Mouse (Mus musculus) hindbrain, embryonic 11.5 days (tissue): Measurements from ENCODE around the gene Tex19.1. TPM values are rescaled to one million over a fixed set of nuclear protein-coding genes. Genes with fewer than 3 reads are reported as not detected.

Source experiments
- ATAC-seq: fragments of 200-750 bp; cut with Nextera tagmentation; 2 replicates; pipeline ENCODE4 v1.8.0; 2017; ENCODE audit warnings: mild to moderate bottlenecking, moderate TSS enrichment, moderate library complexity; ENCODE audit not compliant: low FRiP score
- DNase-seq: peaks from one replicate; pipeline ENCODE4 v3.0.0-alpha.2; 2015; ENCODE audit warnings: low spot score
- H3K27ac ChIP-seq: fragments of 300-500 bp; sonication (generic); 2 replicates; pipeline ENCODE4 v1.5.1; 2014; ENCODE audit warnings: mild to moderate bottlenecking, low read depth, low read length
- H3K27me3 ChIP-seq: fragments of 300-500 bp; sonication (generic); 2 replicates; pipeline ENCODE4 v1.6.1; 2014; ENCODE audit warnings: mild to moderate bottlenecking, low read length, moderate library complexity, mixed read lengths; ENCODE audit not compliant: control insufficient read depth, insufficient read depth
- H3K36me3 ChIP-seq: fragments of 300-500 bp; sonication (generic); 2 replicates; pipeline ENCODE4 v1.6.1; 2014; ENCODE audit warnings: mild to moderate bottlenecking, low read length, moderate library complexity, mixed read lengths; ENCODE audit not compliant: control insufficient read depth, insufficient read depth
- H3K4me1 ChIP-seq: fragments of 300-500 bp; sonication (generic); replicated peaks from 2 replicates; pipeline ENCODE4 v1.6.1; 2014; ENCODE audit warnings: low read length, mixed read lengths; ENCODE audit not compliant: control insufficient read depth, insufficient read depth
- H3K4me2 ChIP-seq: fragments of 300-500 bp; sonication (generic); replicated peaks from 2 replicates; pipeline ENCODE4 v1.6.1; 2014; ENCODE audit warnings: mild to moderate bottlenecking, low read depth, low read length
- H3K4me3 ChIP-seq: fragments of 300-500 bp; sonication (generic); 2 replicates; pipeline ENCODE4 v1.5.1; 2014; ENCODE audit warnings: low read depth, low read length
- H3K9ac ChIP-seq: fragments of 300-500 bp; sonication (generic); 2 replicates; pipeline ENCODE4 v1.6.1; 2014; ENCODE audit warnings: low read depth, low read length
- H3K9me3 ChIP-seq: fragments of 300-500 bp; sonication (generic); 2 replicates; pipeline ENCODE4 v1.6.1; 2016; ENCODE audit warnings: low read length; ENCODE audit not compliant: control insufficient read depth
- WGBS: fragments of 180-500 bp; shearing (Covaris S2); extraction: QIAGEN DNeasy Blood & Tissue Kit; methylation state at CpG from one replicate; pipeline ENCODE4 v1.1.7; 2014; 5-methylcytosine and 5-hydroxymethylcytosine counted together
- polyA plus RNA-seq: library from polyadenylated mRNA; unstranded; fragments of >200 nt; fragmentation: Nextera tagmentation; extraction: Ambion mirVana; gene quantifications from 2 replicates; pipeline ENCODE4 v1.2.1, GENCODE M21; 2014

The Tex19.1 gene
- polyA plus RNA-seq, 1 experiment from 2014 or later, result not detected

DNA sequence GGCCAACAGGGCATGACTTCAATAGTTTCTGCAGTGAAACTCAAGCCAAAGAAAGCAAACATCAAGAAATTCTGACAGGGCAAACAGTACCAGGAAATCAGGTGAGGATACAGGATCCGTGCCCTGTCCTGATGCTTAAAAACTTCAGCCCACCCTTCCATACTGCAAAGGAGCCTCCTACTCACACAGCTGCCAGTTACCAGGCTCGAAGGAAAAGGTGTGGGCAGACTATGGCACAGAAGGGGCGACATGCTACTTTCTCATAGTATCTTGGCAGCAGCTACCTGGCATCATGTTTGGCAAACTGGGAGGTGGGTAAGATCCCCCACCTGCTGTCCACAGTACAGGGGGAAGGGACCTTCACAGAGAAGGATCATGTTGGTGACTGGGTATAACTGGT lies 47.5 kb downstream of the Tex19.1 start:
- no peak for DNase-seq
- Histone ChIP-seq H3K4me2 (no peak overlapping the region), H3K4me1 (no peaks in the 10 kb centered on the region), H3K9ac (no peak overlapping the region), H3K36me3 (no peaks in the 10 kb centered on the region), H3K9me3 (no peaks in the 10 kb centered on the region), H3K4me3 (no peak overlapping the region), H3K27ac (no peak overlapping the region), H3K27me3 (no peaks in the 10 kb centered on the region)
- WGBS, result 82% methylated on average over 3 of the region's 3 CpGs
- ATAC-seq, result no peak

Other genes with a start within 250 kb of the Tex19.1 start
- 3.9 and 4.7 TPM in 2 replicates for gene Ccdc57, start 213.3 kb upstream of the Tex19.1 start, polyA plus RNA-seq
- 25.8 and 32.0 TPM in 2 replicates for gene Slc16a3, start 197.7 kb upstream of the Tex19.1 start, polyA plus RNA-seq
- 58.4 and 71.3 TPM in 2 replicates for gene Csnk1d, start 154.8 kb upstream of the Tex19.1 start, polyA plus RNA-seq
- not detected in 2 replicates for gene Cd7, start 106.7 kb upstream of the Tex19.1 start, polyA plus RNA-seq
- not detected in 2 replicates for gene Sectm1b, start 82.6 kb upstream of the Tex19.1 start, polyA plus RNA-seq
- not detected in 2 replicates for gene Sectm1a, start 64.9 kb upstream of the Tex19.1 start, polyA plus RNA-seq
- not detected in 2 replicates for gene Tex19.2, start 27.5 kb upstream of the Tex19.1 start, polyA plus RNA-seq
- gene Uts2r, start 14.1 kb downstream of the Tex19.1 start, polyA plus RNA-seq, result 0.23 and 0.25 TPM in 2 replicates
- gene Hexdc, start 58.3 kb downstream of the Tex19.1 start, polyA plus RNA-seq, result 6.2 and 7.0 TPM in 2 replicates
- gene Ogfod3, start 58.6 kb downstream of the Tex19.1 start, polyA plus RNA-seq, result 17.0 and 19.2 TPM in 2 replicates
- gene Cybc1, start 83.2 kb downstream of the Tex19.1 start, polyA plus RNA-seq, result 42.6 and 43.9 TPM in 2 replicates
- gene Narf, start 91.1 kb downstream of the Tex19.1 start, polyA plus RNA-seq, result 75.4 and 79.1 TPM in 2 replicates
- gene Foxk2, start 113.8 kb downstream of the Tex19.1 start, polyA plus RNA-seq, result 12.4 and 13.5 TPM in 2 replicates
- 97.7 and 116 TPM in 2 replicates for gene Wdr45b, start 208.3 kb downstream of the Tex19.1 start, polyA plus RNA-seq
- 3.3 TPM in 2 replicates for gene Rab40b, start 242.1 kb downstream of the Tex19.1 start, polyA plus RNA-seq